Mouse (Mus musculus): ENCODE results near the gene Car6. TPM values are rescaled to one million over a fixed set of nuclear protein-coding genes. Genes with fewer than 3 reads are reported as not detected.

Gene Car6
- polyA plus RNA-seq, 1 experiment from 2014 or later: 0.33 TPM

DNA sequence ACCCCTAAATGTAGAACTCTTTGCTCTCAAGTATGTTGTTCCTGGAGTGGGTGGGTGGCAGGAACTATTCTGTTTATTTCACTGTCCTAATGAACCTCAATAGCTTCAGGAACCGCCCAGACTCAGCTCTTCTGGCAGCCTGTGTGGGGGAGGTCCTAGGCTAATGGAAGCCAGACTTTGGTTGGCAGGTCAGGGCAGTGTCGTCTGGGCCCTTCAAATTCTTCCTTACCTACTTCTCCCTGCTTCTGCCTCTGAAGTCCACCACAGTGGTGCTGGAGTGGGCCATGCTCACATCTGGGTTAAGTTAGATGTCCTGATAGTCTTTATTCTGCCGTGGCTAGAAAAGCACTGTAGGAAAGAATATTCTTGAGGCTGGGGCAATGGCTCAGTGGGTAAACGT lies 23.0 kb downstream of the Car6 start:
- H3K9ac ChIP-seq (replicated peaks): no peak overlapping the region
- 0 out of 2 replicates have a peak, but pooled peaks cover 3% of the 10 kb centered on the region for H3K9me3 ChIP-seq
- H3K4me1 ChIP-seq (replicated peaks): peaks cover 14% of the 10 kb centered on the region; the same call in 1 of the 2 replicates
- no peak overlapping the region for H3K4me3 ChIP-seq (replicated peaks)
- H3K27ac ChIP-seq: peak overlapping the region; percentile 2; the same call in 1 of the 2 replicates
- 18% methylated on average over 4 of the region's 4 CpGs for WGBS
- no peaks in the 10 kb centered on the region for H3K27me3 ChIP-seq
- ATAC-seq (ENCODE audit: insufficient number of reproducible peaks, insufficient read depth, low FRiP score, low TSS enrichment, low read depth): no peak
- no peaks in the 10 kb centered on the region for H3K36me3 ChIP-seq
- H3K4me2 ChIP-seq: no peak overlapping the region

DNA sequence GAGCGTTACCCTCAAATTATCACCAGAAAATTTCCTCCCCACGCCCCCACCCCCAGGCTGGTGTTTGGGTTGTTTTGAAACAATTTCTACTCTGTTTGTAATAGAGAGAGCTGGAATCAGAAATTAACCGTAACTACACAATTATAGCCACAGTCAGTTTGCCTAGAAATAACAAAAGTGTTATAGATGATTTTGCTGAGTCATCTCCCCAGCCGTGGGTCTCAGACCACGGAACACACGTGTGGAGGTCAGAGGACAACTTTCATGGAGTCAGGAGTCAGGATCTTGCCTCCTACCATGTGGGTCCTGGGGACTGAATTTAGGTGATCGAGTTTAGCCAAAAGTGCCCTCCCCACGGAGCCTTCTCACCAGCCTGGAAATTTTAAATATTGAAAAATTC lies 24.0 kb downstream of the Car6 start:
- no peak overlapping the region for H3K4me3 ChIP-seq (replicated peaks)
- 0 out of 2 replicates have a peak, but pooled peaks cover 3% of the 10 kb centered on the region for H3K9me3 ChIP-seq
- 76% methylated on average over 8 of the region's 8 CpGs for WGBS
- ATAC-seq (ENCODE audit: insufficient number of reproducible peaks, insufficient read depth, low FRiP score, low TSS enrichment, low read depth): no peak
- no peak overlapping the region for H3K27ac ChIP-seq
- H3K27me3 ChIP-seq: no peaks in the 10 kb centered on the region
- no peak overlapping the region for H3K4me2 ChIP-seq
- H3K36me3 ChIP-seq: no peaks in the 10 kb centered on the region
- H3K4me1 ChIP-seq (replicated peaks): peaks cover 14% of the 10 kb centered on the region; the same call in 1 of the 2 replicates
- H3K9ac ChIP-seq (replicated peaks): no peak overlapping the region

DNA sequence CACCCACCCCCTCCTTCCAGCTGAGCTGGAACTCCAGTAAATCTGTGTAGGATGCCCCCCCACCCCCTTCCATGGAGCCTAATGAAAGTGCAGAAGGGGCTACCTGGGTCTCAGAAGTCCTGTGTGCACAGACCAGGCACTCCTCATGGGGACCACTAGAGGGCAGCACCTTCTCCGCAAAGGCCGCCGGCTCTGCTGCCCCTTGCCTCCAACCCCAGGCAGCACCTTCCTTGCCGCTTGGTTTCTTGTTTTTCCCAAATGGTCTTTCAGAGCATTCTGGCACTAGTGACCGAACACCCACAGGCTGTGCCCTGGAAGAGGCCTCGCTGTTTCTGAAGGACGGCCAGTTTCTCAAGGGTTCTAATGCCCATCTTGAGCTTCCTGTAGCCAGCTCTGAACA lies 24.6 kb downstream of the Car6 start:
- ATAC-seq (ENCODE audit: insufficient number of reproducible peaks, insufficient read depth, low FRiP score, low TSS enrichment, low read depth): no peak
- H3K27ac ChIP-seq: no peak overlapping the region
- no peak overlapping the region for H3K4me3 ChIP-seq (replicated peaks)
- WGBS: 9% methylated on average over 7 of the region's 7 CpGs
- 0 out of 2 replicates have a peak overlapping the region, but pooled peaks have one; percentile 26 for H3K4me2 ChIP-seq
- peaks cover 14% of the 10 kb centered on the region; the same call in 1 of the 2 replicates for H3K4me1 ChIP-seq (replicated peaks)
- no peak overlapping the region for H3K9ac ChIP-seq (replicated peaks)
- H3K9me3 ChIP-seq: 0 out of 2 replicates have a peak, but pooled peaks cover 3% of the 10 kb centered on the region
- no peaks in the 10 kb centered on the region for H3K27me3 ChIP-seq
- no peaks in the 10 kb centered on the region for H3K36me3 ChIP-seq

DNA sequence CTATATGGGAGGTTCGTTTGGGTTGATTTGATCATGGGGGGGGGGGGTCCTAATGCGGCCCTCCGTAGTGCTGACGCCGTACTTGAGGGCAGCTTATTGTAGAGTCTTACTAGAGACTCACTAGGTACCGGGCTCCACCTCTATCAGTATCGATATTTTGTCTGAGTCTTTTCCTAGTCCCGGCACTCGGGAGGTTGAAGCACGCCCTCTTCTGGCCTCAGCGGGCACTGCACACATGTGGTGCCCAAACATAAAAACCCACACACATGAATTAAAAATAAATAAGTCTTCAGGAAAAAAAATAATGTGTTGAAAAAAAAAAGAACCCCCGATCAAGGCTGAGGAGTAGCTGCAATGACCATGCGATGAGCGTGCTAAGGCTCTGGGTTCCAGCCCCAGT lies 27.1 kb downstream of the Car6 start:
- Histone ChIP-seq H3K9ac (replicated peaks) (no peak overlapping the region), H3K4me2 (no peak overlapping the region), H3K4me1 (replicated peaks) (peaks cover 14% of the 10 kb centered on the region; the same call in 1 of the 2 replicates), H3K9me3 (no peaks in the 10 kb centered on the region), H3K27ac (no peak overlapping the region), H3K36me3 (no peaks in the 10 kb centered on the region), H3K4me3 (replicated peaks) (no peak overlapping the region), H3K27me3 (no peaks in the 10 kb centered on the region)
- ATAC-seq (ENCODE audit: insufficient number of reproducible peaks, insufficient read depth, low FRiP score, low TSS enrichment, low read depth): no peak
- WGBS: 94% methylated on average over 14 of the region's 14 CpGs

DNA sequence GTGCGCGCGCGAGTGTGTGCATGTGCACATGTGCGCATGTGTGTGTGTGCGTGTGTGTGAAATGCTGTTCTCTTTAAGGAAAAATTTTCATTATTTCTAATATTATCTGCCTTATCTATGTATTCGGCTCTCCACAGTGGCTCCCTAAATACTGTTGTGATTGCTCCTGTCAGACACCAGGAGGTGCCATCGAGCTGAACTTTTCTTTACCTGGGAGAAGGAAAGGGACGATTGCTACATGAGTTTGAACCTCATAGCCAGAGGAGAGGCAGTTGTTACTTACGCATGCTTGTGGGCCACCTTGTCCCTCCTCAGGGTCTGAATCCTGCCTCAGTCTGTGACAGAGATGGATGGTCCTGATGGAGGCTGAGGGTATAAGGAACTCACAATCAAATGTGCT lies 27.9 kb downstream of the Car6 start:
- Histone ChIP-seq H3K4me3 (replicated peaks) (no peak overlapping the region), H3K36me3 (no peaks in the 10 kb centered on the region), H3K27me3 (no peaks in the 10 kb centered on the region), H3K4me1 (replicated peaks) (peaks cover 9% of the 10 kb centered on the region; the same call in 1 of the 2 replicates), H3K27ac (no peak overlapping the region), H3K9ac (replicated peaks) (no peak overlapping the region), H3K9me3 (no peaks in the 10 kb centered on the region), H3K4me2 (no peak overlapping the region)
- ATAC-seq (ENCODE audit: insufficient number of reproducible peaks, insufficient read depth, low FRiP score, low TSS enrichment, low read depth): no peak
- 56% methylated on average over 10 of the region's 10 CpGs for WGBS

DNA sequence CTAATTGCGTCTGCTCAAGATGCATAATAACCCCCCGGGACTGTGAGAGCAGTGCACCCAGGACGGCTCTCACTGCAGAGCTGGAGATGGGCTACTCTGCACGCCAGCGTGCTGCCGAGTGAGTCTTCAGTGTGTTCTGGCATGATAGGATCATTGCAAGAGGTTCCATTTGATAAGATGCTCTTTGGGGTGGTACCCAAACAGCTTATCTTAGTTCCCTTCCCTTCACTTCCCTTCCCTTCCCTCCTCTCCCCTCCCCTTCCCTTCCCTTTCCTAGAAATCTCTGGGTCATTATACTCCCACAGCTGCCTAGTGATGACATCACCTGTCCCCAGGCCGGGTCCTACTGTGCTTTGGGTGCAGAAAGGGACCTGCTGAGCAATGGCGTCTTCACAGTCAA lies 29.0 kb downstream of the Car6 start:
- H3K36me3 ChIP-seq: no peaks in the 10 kb centered on the region
- ATAC-seq (ENCODE audit: insufficient number of reproducible peaks, insufficient read depth, low FRiP score, low TSS enrichment, low read depth): no peak
- no peak overlapping the region for H3K4me3 ChIP-seq (replicated peaks)
- H3K4me2 ChIP-seq: no peak overlapping the region
- 0 out of 2 replicates have a peak, but pooled peaks cover 5% of the 10 kb centered on the region for H3K4me1 ChIP-seq (replicated peaks)
- H3K27me3 ChIP-seq: no peaks in the 10 kb centered on the region
- H3K27ac ChIP-seq: no peak overlapping the region
- H3K9me3 ChIP-seq: no peaks in the 10 kb centered on the region
- 71% methylated on average over 8 of the region's 8 CpGs for WGBS
- H3K9ac ChIP-seq (replicated peaks): no peak overlapping the region

DNA sequence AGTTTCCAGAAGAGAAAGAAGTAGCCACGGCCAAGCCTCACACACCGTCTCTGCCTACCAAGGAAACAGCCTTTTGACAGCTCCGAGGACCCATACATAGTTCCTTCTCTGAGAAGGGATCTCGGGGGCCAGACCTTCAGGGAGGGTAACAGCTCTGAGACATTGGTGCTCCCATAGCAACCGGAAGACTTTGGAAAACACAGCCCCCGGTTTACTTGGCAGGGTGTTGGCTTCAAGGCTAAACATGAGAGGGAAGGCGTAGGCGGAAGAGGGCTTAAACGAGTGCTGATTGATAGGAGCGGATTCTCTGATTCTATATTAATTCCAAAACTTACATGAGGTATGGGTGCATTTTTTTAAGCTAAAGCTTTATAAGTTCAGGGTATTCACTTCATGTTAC lies 32.7 kb downstream of the Car6 start:
- Histone ChIP-seq H3K36me3 (no peaks in the 10 kb centered on the region), H3K4me1 (replicated peaks) (no peaks in the 10 kb centered on the region), H3K27me3 (no peaks in the 10 kb centered on the region; the same call in 1 of the 2 replicates), H3K4me2 (no peak overlapping the region), H3K27ac (no peak overlapping the region), H3K9me3 (no peaks in the 10 kb centered on the region), H3K4me3 (replicated peaks) (no peak overlapping the region), H3K9ac (replicated peaks) (no peak overlapping the region)
- ATAC-seq (ENCODE audit: insufficient number of reproducible peaks, insufficient read depth, low FRiP score, low TSS enrichment, low read depth): no peak
- WGBS: 85% methylated on average over 10 of the region's 10 CpGs

DNA sequence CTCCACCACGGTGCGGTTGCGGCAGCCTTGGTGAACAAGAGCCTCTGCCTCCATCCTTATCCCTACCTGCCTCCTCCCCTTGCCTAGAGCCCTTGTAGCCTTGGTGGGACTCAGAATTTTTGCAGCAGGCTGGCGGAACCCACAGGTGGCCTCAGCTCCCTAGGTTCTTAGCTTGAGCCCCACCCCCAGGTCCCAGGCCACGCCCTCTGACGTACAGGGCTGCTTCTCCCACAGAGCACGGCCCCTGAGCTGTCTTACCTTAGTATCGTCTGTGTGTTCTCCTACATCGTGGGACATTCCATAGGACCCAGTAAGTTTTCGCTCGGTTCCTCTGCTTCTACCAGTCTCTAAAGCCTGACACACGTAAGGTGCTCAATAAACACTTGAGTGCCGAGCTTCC lies 36.3 kb downstream of the Car6 start:
- H3K36me3 ChIP-seq: no peaks in the 10 kb centered on the region
- H3K4me2 ChIP-seq: peak overlapping the region; percentile 1; the same call in 1 of the 2 replicates
- H3K9ac ChIP-seq (replicated peaks): no peak overlapping the region
- H3K4me3 ChIP-seq (replicated peaks): no peak overlapping the region
- no peaks in the 10 kb centered on the region for H3K4me1 ChIP-seq (replicated peaks)
- no peaks in the 10 kb centered on the region; the same call in 1 of the 2 replicates for H3K27me3 ChIP-seq
- H3K9me3 ChIP-seq: peaks cover 5% of the 10 kb centered on the region
- H3K27ac ChIP-seq: no peak overlapping the region
- WGBS: 32% methylated on average over 13 of the region's 13 CpGs
- no peak for ATAC-seq (ENCODE audit: insufficient number of reproducible peaks, insufficient read depth, low FRiP score, low TSS enrichment, low read depth)

DNA sequence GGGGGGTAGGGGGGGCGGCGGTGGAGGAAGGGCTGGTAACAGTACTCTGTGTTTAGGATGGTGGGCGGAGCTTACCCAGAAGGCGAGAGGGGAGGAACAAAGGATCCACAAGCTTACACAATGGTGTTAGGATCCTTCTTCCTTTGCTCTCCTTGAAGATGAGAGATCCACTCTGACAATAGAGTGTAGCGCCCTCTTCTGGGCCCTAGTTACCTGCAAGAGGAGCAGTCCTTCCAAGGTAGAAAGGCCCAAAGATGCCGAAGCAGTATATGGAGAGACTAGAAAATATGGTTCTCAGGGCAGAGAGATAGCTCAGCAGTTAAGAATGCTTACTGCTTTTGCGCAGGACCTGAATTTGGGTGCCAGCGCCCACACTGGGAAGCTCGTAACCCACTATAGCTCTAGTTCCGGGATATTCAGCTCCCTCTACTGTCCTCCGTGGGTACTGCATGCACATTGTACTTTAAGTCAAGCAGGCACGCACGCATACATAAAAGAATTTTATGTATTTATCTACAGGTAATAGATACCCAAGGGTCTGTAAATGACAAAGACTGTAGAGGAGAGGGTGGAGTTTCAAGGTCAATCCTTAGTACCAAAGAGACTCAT lies 38.5 kb downstream of the Car6 start:
- ATAC-seq (ENCODE audit: insufficient number of reproducible peaks, insufficient read depth, low FRiP score, low TSS enrichment, low read depth): no peak
- no peak overlapping the region for H3K27ac ChIP-seq
- H3K4me1 ChIP-seq (replicated peaks): no peaks in the 10 kb centered on the region
- peaks cover 5% of the 10 kb centered on the region for H3K9me3 ChIP-seq
- H3K4me3 ChIP-seq (replicated peaks): no peak overlapping the region
- WGBS: 66% methylated on average over 13 of the region's 13 CpGs
- no peak overlapping the region for H3K9ac ChIP-seq (replicated peaks)
- no peaks in the 10 kb centered on the region; the same call in 1 of the 2 replicates for H3K27me3 ChIP-seq
- H3K36me3 ChIP-seq: no peaks in the 10 kb centered on the region
- no peak overlapping the region for H3K4me2 ChIP-seq

DNA sequence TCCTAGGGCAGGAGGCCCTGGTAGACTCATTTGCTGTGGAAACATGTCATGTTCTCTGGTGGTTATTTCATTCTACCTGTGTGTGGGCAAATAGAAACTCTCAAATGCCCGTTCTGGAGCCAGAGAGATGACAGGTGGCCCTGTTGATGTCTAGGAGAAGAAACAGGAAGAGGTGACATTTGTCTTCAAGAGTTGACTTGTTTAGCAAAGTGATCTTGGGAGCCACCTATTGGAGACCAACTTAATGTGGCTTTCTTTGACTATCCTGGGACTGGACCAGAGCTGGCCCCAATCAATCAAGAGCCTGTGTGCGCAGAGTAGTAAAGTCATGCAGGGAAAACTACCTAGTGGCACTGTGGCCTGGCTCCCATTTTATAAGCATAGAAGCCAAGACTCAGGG lies 41.7 kb downstream of the Car6 start:
- H3K4me3 ChIP-seq (replicated peaks): no peak overlapping the region
- no peak for ATAC-seq (ENCODE audit: insufficient number of reproducible peaks, insufficient read depth, low FRiP score, low TSS enrichment, low read depth)
- WGBS: 82% methylated on average over 2 of the region's 2 CpGs

DNA sequence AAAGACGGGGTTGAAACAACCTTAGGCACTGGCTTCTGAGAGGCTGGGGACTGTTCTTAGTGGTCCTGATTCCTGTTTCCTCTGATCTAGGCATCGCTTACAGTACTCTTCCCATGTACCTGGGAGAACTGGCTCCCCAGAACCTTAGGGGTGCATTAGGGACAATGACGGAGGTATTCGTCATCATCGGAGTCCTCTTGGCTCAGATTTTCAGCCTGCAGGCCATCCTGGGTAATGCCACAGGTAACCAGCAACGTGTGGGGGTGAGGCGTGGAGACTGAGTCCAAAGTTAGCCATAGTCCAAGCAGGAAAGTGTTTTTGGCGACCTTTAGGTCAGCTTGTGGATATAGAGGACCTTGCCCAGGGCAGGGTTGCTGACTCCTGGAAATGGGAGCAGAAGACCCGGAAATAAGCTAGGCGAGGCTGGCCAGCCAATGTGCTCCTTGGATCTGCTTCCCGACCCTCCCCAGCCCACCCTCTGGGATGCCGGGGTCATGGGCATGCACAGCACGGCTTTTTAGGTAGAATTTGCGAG lies 43.7 kb downstream of the Car6 start:
- Histone ChIP-seq H3K9me3 (peaks cover 1% of the 10 kb centered on the region), H3K9ac (replicated peaks) (no peak overlapping the region), H3K36me3 (no peaks in the 10 kb centered on the region), H3K4me2 (no peak overlapping the region), H3K27me3 (no peaks in the 10 kb centered on the region), H3K4me1 (replicated peaks) (no peaks in the 10 kb centered on the region), H3K27ac (no peak overlapping the region), H3K4me3 (replicated peaks) (no peak overlapping the region)
- WGBS: 67% methylated on average over 14 of the region's 14 CpGs
- ATAC-seq (ENCODE audit: insufficient number of reproducible peaks, insufficient read depth, low FRiP score, low TSS enrichment, low read depth): no peak

More for the DNA sequence above, 41.7 kb downstream of the Car6 start:
- Histone ChIP-seq H3K27me3 (no peaks in the 10 kb centered on the region), H3K36me3 (no peaks in the 10 kb centered on the region), H3K27ac (no peak overlapping the region), H3K4me2 (no peak overlapping the region), H3K4me1 (replicated peaks) (no peaks in the 10 kb centered on the region), H3K9ac (replicated peaks) (no peak overlapping the region), H3K9me3 (peaks cover 5% of the 10 kb centered on the region)

DNA sequence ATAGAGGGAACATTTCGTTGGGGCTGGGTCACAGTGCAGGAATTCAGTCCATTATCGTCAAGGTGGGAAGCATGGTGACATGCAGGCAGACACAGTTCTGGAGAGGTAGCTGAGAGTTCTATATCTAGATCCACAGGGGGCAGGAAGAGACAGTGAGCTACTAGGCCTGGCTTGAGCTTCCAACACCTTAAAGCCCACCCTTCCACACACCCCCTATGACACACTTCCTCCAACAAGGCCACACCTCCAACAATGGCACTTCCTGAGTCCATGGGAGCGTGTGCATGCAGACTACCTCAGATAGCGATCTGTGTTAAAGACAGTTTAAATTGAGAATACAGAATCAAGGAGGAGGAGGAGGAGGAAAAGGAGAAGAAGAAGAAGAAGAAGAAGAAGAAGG lies 45.4 kb downstream of the Car6 start:
- Histone ChIP-seq H3K27me3 (no peaks in the 10 kb centered on the region), H3K9ac (replicated peaks) (no peak overlapping the region), H3K9me3 (no peaks in the 10 kb centered on the region), H3K36me3 (no peaks in the 10 kb centered on the region), H3K4me3 (replicated peaks) (no peak overlapping the region), H3K4me2 (no peak overlapping the region), H3K27ac (no peak overlapping the region), H3K4me1 (replicated peaks) (no peaks in the 10 kb centered on the region)
- WGBS: 77% methylated on average over 4 of the region's 4 CpGs
- no peak for ATAC-seq (ENCODE audit: insufficient number of reproducible peaks, insufficient read depth, low FRiP score, low TSS enrichment, low read depth)

Data from limb, embryonic 12.5 days (tissue).